Mouse (Mus musculus): Measurements from ENCODE around the gene Timm8a2. TPM values are rescaled to one million over a fixed set of nuclear protein-coding genes. Genes with fewer than 3 reads are reported as not detected.

The Timm8a2 gene
- total and polyA plus RNA-seq, 2 experiments from 2014 or later = 0.60 TPM; not detected in 1

DNA sequence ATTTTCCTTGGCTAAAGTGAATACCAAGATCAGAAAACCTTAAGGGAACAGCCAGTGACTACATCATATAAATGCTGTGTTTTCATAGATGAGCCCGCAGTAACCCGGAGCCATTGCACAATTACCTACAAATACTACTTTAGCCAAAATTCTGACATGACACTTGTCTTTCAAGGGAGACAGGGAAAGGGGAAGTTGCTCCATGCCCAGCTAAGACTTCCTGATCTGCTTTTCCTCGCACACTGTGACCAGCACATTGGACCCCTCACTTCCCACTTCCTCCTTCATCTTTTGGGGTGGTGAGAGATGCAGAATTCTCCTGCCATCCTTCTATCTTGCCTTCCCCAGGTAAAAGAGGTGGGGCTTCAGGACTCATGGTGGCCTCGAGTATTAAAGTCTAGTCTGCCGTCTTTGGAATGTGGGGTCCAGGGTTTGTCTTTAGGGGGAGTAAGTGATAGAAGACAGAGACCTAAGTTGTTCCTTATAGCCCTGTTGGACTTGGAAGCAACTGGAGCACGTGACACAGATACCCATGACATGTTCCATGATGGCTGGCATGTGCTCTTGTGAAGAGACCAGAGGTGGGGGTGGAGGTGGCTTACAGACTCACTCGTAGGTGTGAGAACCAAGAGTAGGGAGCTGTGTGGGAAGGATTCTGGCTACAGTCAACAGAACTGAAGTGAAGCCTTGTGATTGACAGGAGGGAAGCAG, 39.5 kb upstream of the Timm8a2 start:
- no peaks in the 10 kb centered on the region for H3K9me3 ChIP-seq (ENCODE audit: low read length)
- H3K4me2 ChIP-seq (ENCODE audit: low read depth, low read length, poor library complexity, severe bottlenecking) = no peak overlapping the region
- no peak for TF ChIP-seq CTCF (IDR thresholded peaks at IDR 0.05)
- no peak overlapping the region for H3K27ac ChIP-seq (ENCODE audit: low read depth, low read length)
- 96% methylated on average over 7 of the region's 7 CpGs for WGBS
- no peaks in the 10 kb centered on the region for H3K4me1 ChIP-seq (ENCODE audit: insufficient read depth, low read length)
- H3K36me3 ChIP-seq (ENCODE audit: insufficient read depth, low read length) = no peaks in the 10 kb centered on the region
- H3K9ac ChIP-seq (replicated peaks; ENCODE audit: low read length, poor library complexity, severe bottlenecking) = no peak overlapping the region
- ATAC-seq (ENCODE audit: low FRiP score) = no peak
- H3K27me3 ChIP-seq (ENCODE audit: insufficient read depth, low read length) = no peaks in the 10 kb centered on the region
- no peak for DNase-seq (ENCODE audit: low spot score)
- H3K4me3 ChIP-seq (ENCODE audit: low read depth, low read length) = no peak overlapping the region

DNA sequence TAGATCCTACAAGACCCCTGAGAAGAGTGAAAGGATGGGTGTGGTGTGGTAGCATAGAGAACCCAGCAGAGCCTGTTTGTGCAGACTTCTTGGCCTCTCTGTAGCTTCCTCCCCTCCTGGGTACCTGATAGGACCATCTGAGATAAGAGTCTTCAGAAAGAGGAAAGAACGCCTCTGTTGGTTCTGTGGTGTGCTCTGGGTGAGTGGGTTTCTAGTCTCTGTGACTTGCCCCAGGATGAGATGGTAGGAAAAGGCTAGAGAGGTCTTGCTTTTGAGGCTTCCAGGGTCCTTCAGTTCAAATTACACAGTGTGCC, 39.0 kb upstream of the Timm8a2 start:
- H3K4me2 ChIP-seq (ENCODE audit: low read depth, low read length, poor library complexity, severe bottlenecking) = no peak overlapping the region
- WGBS = 100% methylated on average over 1 of the region's 1 CpGs

DNA sequence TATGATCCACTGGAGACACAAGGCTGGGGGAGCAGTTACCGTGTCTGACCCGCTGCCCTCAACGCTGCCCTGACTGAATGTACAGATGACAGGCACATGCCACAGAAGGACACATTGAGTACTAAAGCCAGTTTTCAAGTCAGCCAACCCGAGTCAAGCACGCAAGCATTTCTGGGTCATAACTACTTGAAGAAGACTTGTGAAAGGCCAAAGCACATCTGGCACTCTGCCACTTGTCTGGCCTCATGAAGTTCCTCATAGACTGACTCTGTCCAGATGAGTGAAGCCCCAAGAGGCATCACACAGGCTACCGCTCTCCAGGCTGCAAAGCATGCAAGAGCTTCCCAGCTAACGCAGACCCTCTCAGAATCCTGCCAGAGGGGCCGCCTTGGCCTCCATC, 37.7 kb upstream of the Timm8a2 start:
- Histone ChIP-seq H3K27me3 (ENCODE audit: insufficient read depth, low read length) (no peaks in the 10 kb centered on the region), H3K4me1 (ENCODE audit: insufficient read depth, low read length) (no peaks in the 10 kb centered on the region), H3K9ac (replicated peaks; ENCODE audit: low read length, poor library complexity, severe bottlenecking) (no peak overlapping the region), H3K4me3 (ENCODE audit: low read depth, low read length) (no peak overlapping the region), H3K36me3 (ENCODE audit: insufficient read depth, low read length) (no peaks in the 10 kb centered on the region), H3K4me2 (ENCODE audit: low read depth, low read length, poor library complexity, severe bottlenecking) (no peak overlapping the region), H3K27ac (ENCODE audit: low read depth, low read length) (no peak overlapping the region), H3K9me3 (ENCODE audit: low read length) (no peaks in the 10 kb centered on the region)
- ATAC-seq (ENCODE audit: low FRiP score) (no peak), DNase-seq (ENCODE audit: low spot score) (no peak)
- no peak for TF ChIP-seq CTCF (IDR thresholded peaks at IDR 0.05)
- 92% methylated on average over 8 of the region's 8 CpGs for WGBS

More for the DNA sequence above, 39.0 kb upstream of the Timm8a2 start:
- Histone ChIP-seq H3K27me3 (ENCODE audit: insufficient read depth, low read length) (no peaks in the 10 kb centered on the region), H3K9me3 (ENCODE audit: low read length) (no peaks in the 10 kb centered on the region), H3K27ac (ENCODE audit: low read depth, low read length) (no peak overlapping the region), H3K4me1 (ENCODE audit: insufficient read depth, low read length) (no peaks in the 10 kb centered on the region), H3K36me3 (ENCODE audit: insufficient read depth, low read length) (no peaks in the 10 kb centered on the region), H3K9ac (replicated peaks; ENCODE audit: low read length, poor library complexity, severe bottlenecking) (no peak overlapping the region), H3K4me3 (ENCODE audit: low read depth, low read length) (no peak overlapping the region)
- no peak for DNase-seq (ENCODE audit: low spot score)
- TF ChIP-seq CTCF (IDR thresholded peaks at IDR 0.05) = no peak
- no peak for ATAC-seq (ENCODE audit: low FRiP score)

DNA sequence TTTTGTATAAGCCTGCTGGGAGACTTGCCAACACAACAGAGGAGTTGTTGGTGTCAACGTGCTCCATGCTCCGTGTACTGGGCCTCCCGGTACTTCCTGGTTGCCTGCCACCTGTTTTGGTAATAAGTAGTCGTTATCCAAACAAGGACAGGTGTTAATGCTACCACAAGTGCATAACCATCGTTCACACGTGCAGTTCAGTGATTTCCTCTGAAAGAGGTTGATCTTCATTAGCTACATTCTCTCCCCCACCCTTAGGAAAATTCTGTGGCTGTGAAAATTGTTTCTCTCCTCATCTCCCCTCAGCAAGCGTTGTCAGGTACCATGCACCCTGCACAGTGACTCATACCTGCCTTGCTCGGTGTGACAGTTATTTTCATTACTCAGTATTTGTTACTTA, 35.0 kb upstream of the Timm8a2 start:
- no peaks in the 10 kb centered on the region for H3K9me3 ChIP-seq (ENCODE audit: low read length)
- H3K9ac ChIP-seq (replicated peaks; ENCODE audit: low read length, poor library complexity, severe bottlenecking) = no peak overlapping the region
- H3K4me1 ChIP-seq (ENCODE audit: insufficient read depth, low read length) = no peaks in the 10 kb centered on the region
- no peak overlapping the region for H3K4me2 ChIP-seq (ENCODE audit: low read depth, low read length, poor library complexity, severe bottlenecking)
- H3K27me3 ChIP-seq (ENCODE audit: insufficient read depth, low read length) = no peaks in the 10 kb centered on the region
- H3K27ac ChIP-seq (ENCODE audit: low read depth, low read length) = no peak overlapping the region
- no peaks in the 10 kb centered on the region for H3K36me3 ChIP-seq (ENCODE audit: insufficient read depth, low read length)
- no peak overlapping the region for H3K4me3 ChIP-seq (ENCODE audit: low read depth, low read length)
- ATAC-seq (ENCODE audit: low FRiP score) = no peak
- no peak for TF ChIP-seq CTCF (IDR thresholded peaks at IDR 0.05)
- DNase-seq (ENCODE audit: low spot score) = no peak
- WGBS = 92% methylated on average over 8 of the region's 8 CpGs

DNA sequence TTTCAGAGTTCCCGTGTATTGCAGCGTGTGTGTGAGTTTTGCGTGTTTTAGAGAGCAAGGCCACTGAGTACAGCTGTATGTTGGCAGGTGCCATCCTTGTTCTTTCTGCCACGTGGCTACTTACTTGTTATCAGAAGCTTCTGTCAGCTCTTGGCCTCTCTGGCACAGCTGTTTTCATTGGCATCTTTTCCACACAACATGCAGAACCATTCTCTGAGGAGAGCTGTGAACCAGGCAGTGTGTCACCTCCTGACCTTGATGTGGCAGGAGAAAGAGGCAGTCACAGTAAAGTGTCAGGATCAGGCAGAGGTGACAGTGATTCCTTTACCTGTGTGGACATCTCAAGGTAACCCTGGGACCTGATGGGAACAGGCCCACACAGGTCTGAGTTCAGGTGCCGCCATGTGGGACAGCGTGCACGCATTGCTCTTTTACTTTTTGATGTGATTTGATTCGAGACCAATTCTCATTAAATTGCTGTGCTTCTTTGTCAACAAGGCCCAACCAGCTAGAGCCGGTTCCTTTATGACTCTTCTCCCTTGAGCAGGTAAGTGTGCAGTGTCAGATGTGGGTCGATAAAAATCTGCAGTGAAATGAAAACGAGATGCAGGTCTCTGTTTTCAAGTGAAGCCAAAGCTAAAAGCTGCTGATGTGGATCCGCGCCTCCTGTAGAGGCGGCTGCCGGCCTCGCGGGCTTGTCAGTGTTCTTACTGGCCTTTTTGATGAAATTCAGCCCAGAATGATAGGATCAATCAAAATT, 33.9 kb upstream of the Timm8a2 start:
- no peak for TF ChIP-seq CTCF (IDR thresholded peaks at IDR 0.05)
- ATAC-seq (ENCODE audit: low FRiP score) = no peak
- 81% methylated on average over 17 of the region's 17 CpGs for WGBS
- Histone ChIP-seq H3K36me3 (ENCODE audit: insufficient read depth, low read length) (no peaks in the 10 kb centered on the region), H3K4me1 (ENCODE audit: insufficient read depth, low read length) (no peaks in the 10 kb centered on the region), H3K27me3 (ENCODE audit: insufficient read depth, low read length) (no peaks in the 10 kb centered on the region), H3K4me3 (ENCODE audit: low read depth, low read length) (no peak overlapping the region), H3K9ac (replicated peaks; ENCODE audit: low read length, poor library complexity, severe bottlenecking) (no peak overlapping the region), H3K27ac (ENCODE audit: low read depth, low read length) (no peak overlapping the region), H3K4me2 (ENCODE audit: low read depth, low read length, poor library complexity, severe bottlenecking) (no peak overlapping the region), H3K9me3 (ENCODE audit: low read length) (no peaks in the 10 kb centered on the region)
- no peak for DNase-seq (ENCODE audit: low spot score)

DNA sequence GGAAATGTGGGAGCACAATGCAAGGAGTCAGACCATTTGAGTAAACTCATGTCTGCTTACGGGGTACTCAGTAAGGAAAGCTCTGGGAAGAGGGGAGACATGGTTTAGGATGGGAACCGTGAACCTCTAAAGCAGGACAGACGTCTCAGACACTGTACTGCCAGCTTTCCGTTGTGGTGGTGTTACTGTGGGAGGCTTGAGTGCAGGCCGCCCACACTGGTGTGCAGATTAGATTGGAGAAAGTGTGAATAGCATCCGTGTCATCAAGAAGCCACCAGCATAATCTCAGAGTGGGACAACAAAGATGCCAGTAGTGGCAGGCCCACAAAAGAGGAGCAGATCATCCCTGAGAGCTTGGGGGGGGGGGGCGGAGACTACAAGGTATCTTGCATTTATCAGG, 32.2 kb upstream of the Timm8a2 start:
- Histone ChIP-seq H3K4me3 (ENCODE audit: low read depth, low read length) (no peak overlapping the region), H3K27me3 (ENCODE audit: insufficient read depth, low read length) (no peaks in the 10 kb centered on the region), H3K36me3 (ENCODE audit: insufficient read depth, low read length) (no peaks in the 10 kb centered on the region), H3K9ac (replicated peaks; ENCODE audit: low read length, poor library complexity, severe bottlenecking) (no peak overlapping the region), H3K4me1 (ENCODE audit: insufficient read depth, low read length) (no peaks in the 10 kb centered on the region), H3K27ac (ENCODE audit: low read depth, low read length) (no peak overlapping the region), H3K9me3 (ENCODE audit: low read length) (no peaks in the 10 kb centered on the region), H3K4me2 (ENCODE audit: low read depth, low read length, poor library complexity, severe bottlenecking) (no peak overlapping the region)
- ATAC-seq (ENCODE audit: low FRiP score) (no peak), DNase-seq (ENCODE audit: low spot score) (no peak)
- 87% methylated on average over 7 of the region's 7 CpGs for WGBS
- TF ChIP-seq CTCF (IDR thresholded peaks at IDR 0.05) = no peak

Measured in midbrain, postnatal 0 days (tissue).